Mouse (Mus musculus): ENCODE data around the gene Slc9a9.
A peak's percentile ranks its signal among the peaks of the same experiment; 100 is the strongest.

The Slc9a9 gene

GRCm38 (mm10) chr9:94838479-94839031 is 168.8 kb downstream of the Slc9a9 start:
- no peak for DNase-seq (ENCODE audit: low read depth)

- DNase-seq (ENCODE audit: low read depth): no peak
Observed at GRCm38 (mm10) chr9:94839204-94839603, 169.5 kb downstream of the Slc9a9 start.

DNA sequence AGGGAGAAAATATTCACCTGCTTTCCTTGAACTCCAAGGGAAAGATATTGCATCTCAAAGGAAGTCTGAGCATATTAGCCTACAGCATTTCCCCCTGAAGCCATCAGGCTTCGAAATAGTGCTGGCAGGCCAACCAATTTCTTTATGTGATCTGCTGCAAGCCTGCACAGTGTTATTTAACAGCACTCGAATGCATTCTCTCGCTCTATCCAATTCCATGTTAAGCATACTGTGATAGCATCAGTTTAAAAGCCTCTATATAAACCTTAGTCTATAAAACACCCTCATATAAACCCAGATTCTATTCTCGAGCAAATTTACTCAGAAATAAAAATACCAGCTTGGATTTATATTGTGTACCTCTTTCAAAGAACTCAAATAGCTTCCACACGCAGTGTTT is 170.7 kb downstream of the Slc9a9 start:
- DNase-seq (ENCODE audit: low read depth): no peak

DNA sequence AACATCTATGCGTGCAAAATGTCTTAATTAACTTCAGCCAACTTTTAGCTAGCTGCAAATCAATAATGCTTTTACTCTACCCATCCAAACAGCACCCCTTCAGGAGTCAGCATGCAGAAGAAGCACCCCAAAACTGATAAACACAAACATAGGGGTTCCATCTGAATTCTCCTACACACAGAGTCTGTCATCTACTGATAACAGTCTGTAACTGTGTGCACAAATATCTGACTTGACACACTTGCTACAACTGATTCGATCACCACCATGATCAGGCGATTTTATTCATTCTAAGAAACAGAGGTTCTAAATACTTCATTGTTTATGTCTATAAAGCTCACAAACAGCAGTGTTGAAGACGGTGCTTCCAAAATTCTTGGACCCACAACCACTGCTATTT is 171.3 kb downstream of the Slc9a9 start:
- DNase-seq (ENCODE audit: low read depth): no peak

DNA sequence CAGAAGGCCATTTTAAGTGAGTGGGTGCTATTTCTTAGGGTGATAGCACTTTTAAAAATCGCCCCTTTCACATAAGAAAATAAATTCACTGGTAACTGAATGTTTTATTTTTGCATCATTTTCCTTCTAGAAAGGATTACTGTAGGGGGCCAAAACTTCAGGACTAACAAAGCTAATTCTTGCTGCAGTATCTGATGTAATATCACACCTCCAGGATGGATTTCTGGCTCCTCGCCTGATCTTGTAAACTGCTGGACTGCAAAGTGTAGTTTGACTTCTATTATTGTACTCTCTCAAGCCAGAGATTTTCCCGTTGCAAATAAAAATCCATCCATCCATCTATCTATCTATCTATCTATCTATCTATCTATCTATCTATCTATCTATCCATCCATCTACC is 174.5 kb downstream of the Slc9a9 start:
- no peak for DNase-seq (ENCODE audit: low read depth)

DNA sequence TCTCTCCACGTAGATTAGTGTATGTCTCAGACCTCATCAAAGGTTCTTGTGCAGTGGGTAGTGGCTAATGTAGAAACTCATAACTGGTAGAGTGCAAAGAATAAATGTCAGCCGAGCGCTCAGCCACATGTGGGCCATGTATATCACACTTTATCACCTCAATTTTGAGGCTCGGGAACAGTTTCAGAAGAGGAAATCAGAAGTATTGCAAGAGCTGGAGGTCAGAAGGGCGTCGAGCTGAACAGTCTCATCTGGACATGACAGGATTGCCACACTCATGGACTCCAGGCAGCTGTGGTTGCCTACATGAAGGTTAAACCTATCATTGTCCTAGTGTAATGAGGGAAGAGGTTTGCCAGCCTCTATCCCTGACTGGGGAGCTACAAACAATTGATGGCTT is 177.9 kb downstream of the Slc9a9 start:
- DNase-seq (ENCODE audit: low read depth): no peak

DNA sequence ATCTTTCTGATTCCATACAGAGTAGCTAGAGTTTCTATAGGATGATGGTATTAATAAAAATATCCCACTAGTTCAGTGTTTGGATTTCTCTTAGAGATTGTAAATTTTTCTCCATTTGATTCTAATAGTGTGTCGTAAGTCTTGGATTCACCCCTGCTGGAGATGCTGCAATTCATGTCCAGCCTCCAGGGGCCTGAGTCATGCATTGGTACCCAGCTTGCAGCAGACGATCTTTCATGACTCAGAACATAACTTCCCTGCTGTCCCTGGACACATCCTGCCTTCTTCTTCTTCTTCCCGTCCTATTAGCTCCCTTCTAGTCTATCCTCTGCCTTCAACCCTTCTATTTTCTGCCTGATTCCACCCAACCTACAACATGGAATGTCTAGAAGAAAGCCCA is 181.8 kb downstream of the Slc9a9 start:
- peak; percentile 9 for DNase-seq (ENCODE audit: low read depth)

GRCm38 (mm10) chr9:94856093-94856492 is 186.4 kb downstream of the Slc9a9 start:
- no peak for DNase-seq (ENCODE audit: low read depth)

DNA sequence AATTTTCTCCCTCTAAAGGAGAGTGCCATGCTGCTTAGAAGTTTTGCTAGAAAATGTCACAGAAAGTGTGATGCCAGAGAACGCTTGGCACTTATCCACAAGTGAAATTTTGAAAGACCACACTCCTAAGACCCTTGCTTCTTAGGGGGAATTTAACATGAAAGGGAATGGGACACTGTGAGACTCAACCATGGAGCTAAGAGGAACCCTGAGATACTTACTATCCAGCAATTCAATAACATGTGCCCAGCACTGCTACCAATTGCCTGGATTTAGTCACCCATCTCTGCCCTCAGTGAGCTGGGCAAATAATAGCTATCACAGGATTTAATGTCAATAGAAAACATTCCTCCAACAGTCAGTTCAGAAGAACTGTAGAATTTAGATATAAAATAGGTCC is 198.8 kb downstream of the Slc9a9 start:
- DNase-seq (ENCODE audit: low read depth): no peak

DNA sequence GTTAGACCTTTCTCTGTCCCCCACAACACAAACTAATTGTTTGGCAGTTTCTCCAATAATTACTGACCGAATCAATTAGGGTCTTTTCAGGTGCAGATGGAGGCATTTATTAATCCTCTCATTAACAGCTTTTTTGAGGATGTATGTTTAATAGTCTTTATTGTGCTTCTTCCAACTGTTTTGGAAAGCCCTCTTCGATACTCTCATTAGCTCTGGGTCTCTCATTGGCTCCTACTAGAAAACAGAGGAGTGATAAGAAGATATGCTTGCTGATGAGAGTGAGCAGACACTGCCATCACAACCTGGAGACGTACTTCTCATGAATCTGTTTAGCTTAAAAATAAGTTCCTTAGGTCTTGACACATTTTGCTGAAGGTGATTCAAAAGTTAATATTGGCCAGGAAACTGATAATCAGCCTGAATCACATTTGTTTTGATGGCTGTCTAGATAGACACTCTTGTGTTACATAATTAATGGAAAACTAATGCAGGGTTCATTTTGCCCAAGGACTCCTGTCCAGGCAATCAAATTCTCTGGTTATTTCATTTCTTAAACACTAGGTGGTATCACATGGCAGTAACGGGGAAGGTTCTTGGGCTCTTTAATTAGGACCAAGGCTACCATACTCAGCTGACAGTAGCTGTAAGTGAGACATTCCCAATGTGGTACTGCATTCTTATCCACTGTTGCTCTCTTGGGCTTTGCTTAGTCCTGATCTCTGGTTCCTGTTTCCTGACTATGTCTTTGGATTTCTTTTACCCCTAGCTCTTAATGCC is 199.5 kb downstream of the Slc9a9 start:
- DNase-seq (ENCODE audit: low read depth): peak; percentile 58

- DNase-seq (ENCODE audit: low read depth): no peak
Observed at GRCm38 (mm10) chr9:94882517-94882916, 212.8 kb downstream of the Slc9a9 start.

DNA sequence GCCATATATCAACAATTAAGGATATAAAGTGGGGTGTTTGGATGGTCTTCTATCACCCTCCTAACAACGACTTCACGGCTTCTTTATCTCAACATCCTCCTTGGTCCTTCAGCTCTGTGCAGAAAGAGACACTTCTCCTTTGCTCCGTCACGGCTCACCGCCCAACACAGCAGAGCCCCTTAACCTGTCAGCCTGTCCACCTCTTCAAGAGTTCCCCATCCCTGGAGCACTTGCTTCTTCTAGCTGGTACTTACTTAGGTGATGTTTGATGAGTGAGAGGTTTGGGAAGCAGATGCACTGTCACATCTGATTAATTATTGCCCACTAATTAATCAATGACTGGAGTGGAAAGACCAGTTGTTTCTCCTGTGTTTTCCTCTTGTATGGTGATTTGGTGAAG is 213.7 kb downstream of the Slc9a9 start:
- DNase-seq (ENCODE audit: low read depth): no peak

- DNase-seq (ENCODE audit: low read depth): no peak
Observed at GRCm38 (mm10) chr9:94885151-94885550, 215.4 kb downstream of the Slc9a9 start.

- DNase-seq (ENCODE audit: low read depth): no peak
Observed at GRCm38 (mm10) chr9:94889647-94890046, 219.9 kb downstream of the Slc9a9 start.

DNA sequence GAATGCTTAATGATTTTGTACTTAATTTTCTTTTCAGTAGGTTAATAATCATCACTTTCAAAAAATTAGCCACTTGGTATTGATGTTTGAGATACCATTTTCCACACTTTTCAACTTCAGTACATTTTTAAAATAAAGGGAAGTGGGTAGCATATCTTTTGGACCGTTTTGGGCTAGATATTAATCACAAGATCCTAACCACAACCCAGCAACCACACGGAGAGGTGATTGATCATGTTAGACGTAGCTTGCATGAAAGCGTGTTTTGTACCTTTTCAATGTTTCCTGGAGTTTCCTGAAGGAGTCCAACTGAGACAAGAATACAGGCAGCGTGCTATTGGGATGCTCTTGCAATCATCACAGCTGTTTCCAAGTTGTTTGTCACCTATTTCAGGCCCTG is 226.2 kb downstream of the Slc9a9 start:
- peak; percentile 53 for DNase-seq (ENCODE audit: low read depth)

GRCm38 (mm10) chr9:94904180-94904579 is 234.5 kb downstream of the Slc9a9 start:
- DNase-seq (ENCODE audit: low read depth): peak; percentile 31

GRCm38 (mm10) chr9:94907020-94907610 is 237.4 kb downstream of the Slc9a9 start:
- no peak for DNase-seq (ENCODE audit: low read depth)

GRCm38 (mm10) chr9:94912071-94912470 is 242.4 kb downstream of the Slc9a9 start:
- no peak for DNase-seq (ENCODE audit: low read depth)

- DNase-seq (ENCODE audit: low read depth): no peak
Observed at GRCm38 (mm10) chr9:94922062-94922461, 252.4 kb downstream of the Slc9a9 start.

DNA sequence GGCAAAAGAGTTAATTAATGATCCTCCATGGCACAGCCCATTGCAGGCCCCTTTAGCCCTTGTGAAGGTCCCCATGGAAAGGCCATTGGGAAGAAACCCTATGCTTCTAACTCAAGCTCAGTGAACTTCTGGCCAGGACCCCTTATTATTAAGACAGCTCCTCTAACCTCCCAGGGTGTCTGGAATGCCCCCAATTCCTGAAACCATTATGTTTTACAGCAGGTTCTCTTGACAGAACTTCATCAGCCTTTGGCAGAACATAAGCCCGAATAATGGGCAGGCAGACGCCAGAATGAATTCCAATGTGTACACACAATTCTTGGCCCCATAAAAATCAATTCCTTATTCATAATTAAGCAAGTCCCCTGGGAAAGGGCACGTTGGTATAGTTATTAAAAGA is 256.1 kb downstream of the Slc9a9 start:
- DNase-seq (ENCODE audit: low read depth): no peak

GRCm38 (mm10) chr9:94927101-94927500 is 257.4 kb downstream of the Slc9a9 start:
- peak; percentile 36 for DNase-seq (ENCODE audit: low read depth)

- peak; percentile 27 for DNase-seq (ENCODE audit: low read depth)
Observed at GRCm38 (mm10) chr9:94945569-94946135, 275.9 kb downstream of the Slc9a9 start.

GRCm38 (mm10) chr9:94947246-94947645 is 277.5 kb downstream of the Slc9a9 start:
- peak; percentile 67 for DNase-seq (ENCODE audit: low read depth)
